Mouse (Mus musculus): ENCODE data around the gene Olfr1047. TPM values are rescaled to one million over a fixed set of nuclear protein-coding genes. Genes with fewer than 3 reads are reported as not detected.

Gene Olfr1047
- not detected for total RNA-seq (2023)

GRCm38 (mm10) chr2:86231301-86231700 lies at the start of gene Olfr1047:
Gene Olfr1047 (minus strand): TSS chr2:86231401.

GRCm38 (mm10) chr2:86278988-86279387 lies 47.8 kb upstream of the Olfr1047 start, which contains the start of gene Olfr1051:
Gene Olfr1051 (minus strand): TSS chr2:86279088.

GRCm38 (mm10) chr2:86258228-86258627 lies 27.0 kb upstream of the Olfr1047 start, which contains the start of gene Olfr1049:
Gene Olfr1049 (minus strand): TSS chr2:86258328.

DNA sequence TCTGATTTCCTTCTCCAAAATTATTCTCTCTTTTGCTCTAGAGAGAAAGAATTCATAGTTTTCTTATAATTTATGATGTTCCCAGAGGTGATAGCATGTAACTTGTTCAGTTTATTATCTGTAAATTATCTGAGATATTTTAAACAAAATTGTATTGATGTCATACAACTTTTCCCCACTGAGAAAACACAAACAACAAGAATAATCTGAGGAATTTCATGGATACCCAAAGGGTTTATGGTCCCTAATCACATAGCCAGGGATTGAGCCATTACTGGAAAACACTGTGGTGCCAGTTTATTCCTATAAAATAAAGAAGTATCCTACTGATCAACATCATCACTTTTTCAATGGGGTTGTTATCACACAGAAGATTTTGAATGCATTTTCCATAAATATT lies 9.0 kb upstream of the Olfr1047 start, which contains the start of gene Olfr1048:
Gene Olfr1048 (minus strand): TSS at position 101 of the 400 bp plus-strand sequence.

DNA sequence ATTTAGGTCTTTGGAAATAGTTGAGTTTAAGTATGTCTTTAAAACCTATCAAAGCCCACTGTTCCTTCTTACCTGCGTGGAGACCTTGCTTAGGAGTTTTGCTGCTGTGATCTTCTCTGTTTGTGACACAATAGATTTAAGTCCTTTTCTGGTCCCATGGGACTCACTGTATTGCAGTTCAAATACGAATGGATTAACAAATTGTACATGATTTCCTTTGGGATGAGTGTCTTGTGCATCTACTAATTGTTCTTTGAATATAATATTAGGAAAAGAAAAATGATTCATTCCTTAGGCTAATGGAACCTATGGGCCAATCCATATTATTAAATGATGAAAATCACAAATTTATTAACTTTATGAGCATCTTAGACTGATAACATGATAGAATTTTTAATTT lies 12.0 kb downstream of the Olfr1047 start, which contains the start of gene Olfr1046:
Gene Olfr1046 (minus strand): TSS at position 101 of the 400 bp plus-strand sequence.

DNA sequence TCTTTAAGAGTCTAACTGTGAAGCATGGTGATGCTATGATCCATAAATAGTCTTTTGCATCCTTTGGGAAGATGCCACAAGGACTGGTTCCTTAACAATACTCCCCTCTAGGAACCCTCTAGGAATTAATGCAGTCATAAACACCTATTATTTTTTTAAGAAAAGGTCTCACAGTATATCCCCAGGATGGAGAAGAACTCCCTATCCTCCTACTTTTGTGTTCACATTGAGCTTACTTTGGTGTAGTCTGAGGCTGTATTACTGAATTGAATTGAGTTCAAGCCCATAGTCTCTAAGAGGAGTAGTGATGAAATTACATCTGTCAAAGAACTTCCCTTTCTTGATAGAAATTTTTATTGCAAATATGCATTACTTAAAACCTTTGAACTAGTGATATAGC lies 28.3 kb downstream of the Olfr1047 start, which contains the start of gene Olfr1045:
Gene Olfr1045 (minus strand): TSS at position 101 of the 400 bp plus-strand sequence.

DNA sequence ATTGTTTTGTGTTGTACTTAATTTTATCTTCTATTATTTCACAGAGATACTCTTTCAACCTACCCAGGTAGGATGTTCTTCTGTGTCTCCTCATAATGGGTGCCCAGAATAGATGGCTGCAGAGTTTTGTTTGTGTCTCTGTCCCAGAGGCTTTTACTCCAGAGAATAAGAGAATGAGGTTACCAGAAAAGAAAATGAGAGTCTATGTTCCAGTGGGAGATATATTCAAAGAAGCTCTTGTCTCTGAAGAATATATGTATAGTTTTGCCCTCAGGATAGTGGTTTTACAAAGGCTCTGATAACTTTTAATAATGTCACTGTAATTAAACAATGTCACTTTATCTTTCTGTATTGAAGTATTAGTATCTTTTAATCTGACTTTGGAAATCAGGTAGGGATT lies 45.6 kb downstream of the Olfr1047 start, which contains the start of gene Olfr52:
Gene Olfr52 (minus strand): TSS at position 101 of the 400 bp plus-strand sequence.

DNA sequence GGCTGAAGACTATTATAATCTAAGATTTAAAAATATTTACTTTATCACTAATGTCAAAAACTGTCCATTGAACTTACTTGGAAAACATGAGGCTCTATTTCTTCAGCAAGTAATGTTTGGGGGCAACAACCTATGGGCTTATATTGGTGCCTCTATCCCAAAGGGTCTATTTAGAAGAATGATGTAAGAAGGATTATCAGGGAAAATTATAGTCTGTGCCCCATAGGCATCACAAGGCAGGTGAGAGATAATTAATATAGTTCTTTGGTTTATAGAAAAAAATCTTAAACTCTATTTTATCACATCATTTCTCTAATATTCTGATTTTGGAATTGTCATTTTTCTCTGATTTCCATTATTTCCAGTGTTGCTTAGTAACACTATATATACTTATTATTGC lies 53.5 kb downstream of the Olfr1047 start, which contains the start of gene Olfr1044:
Gene Olfr1044 (minus strand): TSS at position 101 of the 400 bp plus-strand sequence.

Other genes starting within 250 kb of the Olfr1047 start
- gene Olfr1031, start 241.1 kb downstream of the Olfr1047 start, total RNA-seq (2023): not detected
- not detected for gene Olfr1032, start 225.9 kb downstream of the Olfr1047 start, total RNA-seq (2023)
- gene Olfr1033, start 210.8 kb downstream of the Olfr1047 start, total RNA-seq (2023): not detected
- not detected for gene Olfr1034, start 185.5 kb downstream of the Olfr1047 start, total RNA-seq (2023)
- not detected for gene Olfr1036, start 157.4 kb downstream of the Olfr1047 start, total RNA-seq (2023)
- not detected for gene Olfr1037, start 144.0 kb downstream of the Olfr1047 start, total RNA-seq (2023)
- not detected for gene Olfr1039, start 95.5 kb downstream of the Olfr1047 start, total RNA-seq (2023)
- gene Olfr1040, start 84.7 kb downstream of the Olfr1047 start, total RNA-seq (2023): not detected
- not detected for gene Olfr1042, start 69.6 kb downstream of the Olfr1047 start, total RNA-seq (2023)
- gene Olfr1043, start 63.9 kb downstream of the Olfr1047 start, total RNA-seq (2023): not detected
- gene Olfr1044, start 53.6 kb downstream of the Olfr1047 start, total RNA-seq (2023): not detected
- not detected for gene Olfr52, start 45.7 kb downstream of the Olfr1047 start, total RNA-seq (2023)
- gene Olfr1045, start 28.4 kb downstream of the Olfr1047 start, total RNA-seq (2023): not detected
- gene Olfr1046, start 12.1 kb downstream of the Olfr1047 start, total RNA-seq (2023): not detected
- gene Olfr1048, start 8.9 kb upstream of the Olfr1047 start, total RNA-seq (2023): not detected
- gene Olfr1049, start 26.9 kb upstream of the Olfr1047 start, total RNA-seq (2023): not detected
- not detected for gene Olfr1051, start 47.7 kb upstream of the Olfr1047 start, total RNA-seq (2023)
- gene Olfr1052, start 61.1 kb upstream of the Olfr1047 start, total RNA-seq (2023): not detected
- gene Olfr1053, start 83.9 kb upstream of the Olfr1047 start, total RNA-seq (2023): not detected
- gene Olfr1054, start 104.0 kb upstream of the Olfr1047 start, total RNA-seq (2023): not detected
- not detected for gene Olfr1055, start 118.9 kb upstream of the Olfr1047 start, total RNA-seq (2023)
- not detected for gene Olfr1056, start 131.1 kb upstream of the Olfr1047 start, total RNA-seq (2023)
- gene Olfr1057, start 147.0 kb upstream of the Olfr1047 start, total RNA-seq (2023): not detected
- gene Olfr1058, start 157.2 kb upstream of the Olfr1047 start, total RNA-seq (2023): not detected
- not detected for gene Olfr1061, start 182.6 kb upstream of the Olfr1047 start, total RNA-seq (2023)
- gene Olfr1062, start 195.3 kb upstream of the Olfr1047 start, total RNA-seq (2023): not detected
- not detected for gene Olfr1065, start 219.2 kb upstream of the Olfr1047 start, total RNA-seq (2023)
- gene Olfr1066, start 224.9 kb upstream of the Olfr1047 start, total RNA-seq (2023): not detected

Data from B cell, adult 67 days (primary cell).